In the genomic region with DNA sequence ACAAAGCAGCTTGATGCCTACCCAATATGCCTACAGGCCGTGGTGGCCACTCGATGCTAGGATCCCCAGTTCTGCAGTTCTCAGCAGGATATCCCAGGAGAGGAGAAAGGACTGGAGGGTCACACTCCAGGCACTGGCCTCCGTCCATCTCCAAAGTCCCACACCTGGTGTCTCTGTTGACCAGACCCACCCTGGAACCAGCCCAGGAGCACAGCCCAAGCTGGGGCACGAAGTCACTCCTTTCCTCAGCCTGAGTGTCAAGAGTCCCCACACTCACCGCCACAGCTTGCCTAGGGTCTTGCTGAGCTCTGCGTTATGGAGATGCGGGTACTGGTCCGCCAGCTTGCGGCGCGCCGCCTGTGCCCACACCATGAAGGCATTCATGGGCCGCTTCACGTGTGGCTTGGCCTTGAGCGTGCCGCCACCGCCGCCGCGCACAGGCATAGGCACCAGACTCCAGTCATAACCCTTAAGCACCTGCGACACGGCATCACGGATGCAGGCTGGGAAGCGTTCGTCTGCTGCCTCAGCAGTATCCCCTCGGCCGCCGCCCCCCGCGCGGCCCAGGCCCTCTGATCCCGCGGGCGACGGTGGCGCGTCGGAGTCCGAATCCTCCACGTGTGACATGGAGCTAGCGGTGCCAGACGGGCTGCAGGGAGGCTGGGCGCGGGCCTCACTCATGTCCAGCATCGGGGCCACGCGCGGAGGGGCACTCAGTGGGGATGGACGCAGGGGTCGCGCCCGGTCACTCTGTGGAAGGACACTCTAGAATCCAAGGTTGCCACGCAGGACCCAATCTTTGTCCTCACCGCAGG, we compare ENCODE assay signal across 9 mouse cellular contexts. TPM values are rescaled to one million over a fixed set of nuclear protein-coding genes. Genes with fewer than 3 reads are reported as not detected.
A peak's percentile ranks its signal among the peaks of the same experiment; 100 is the strongest.
DNase-seq lines count a peak whose midpoint lies in the region; ATAC-seq lines count a peak whose summit lies in the region.
"Had no signal": no experiment of that assay in that cellular context is flagged by ENCODE, and none has a peak within 500 bp of the region (broad histone marks: within the 10 kb centered on the region; RNA-seq: fewer than 3 reads in every experiment).

No protein-coding gene starts in this region.

- peak overlapping the region; percentile 50 for H3K4me3 ChIP-seq in hindbrain, embryonic 13.5 days
- peak overlapping the region; percentile 42 for H3K4me3 ChIP-seq in midbrain, embryonic 14.5 days (replicated peaks; ENCODE audit: low read depth, low read length)

- peak overlapping the region; percentile 76 for H3K9ac ChIP-seq in hindbrain, embryonic 13.5 days
- H3K9ac ChIP-seq in midbrain, embryonic 14.5 days (replicated peaks; ENCODE audit: low read length): peak overlapping the region; percentile 49

- 3% methylated on average over 54 of the region's 54 CpGs for WGBS in hindbrain, embryonic 13.5 days
- 2% methylated on average over 54 of the region's 54 CpGs for WGBS in midbrain, embryonic 14.5 days

- H3K36me3 ChIP-seq in hindbrain, embryonic 13.5 days: no peaks in the 10 kb centered on the region
- no peaks in the 10 kb centered on the region for H3K36me3 ChIP-seq in midbrain, embryonic 14.5 days (ENCODE audit: control insufficient read depth, insufficient read depth, low read length)
- H3K36me3 ChIP-seq: G1E had no signal

- DNase-seq in frontal cortex, postnatal 36 days (ENCODE audit: low spot score in 2 of 2): peak; percentile 34 to 42
- no peak for DNase-seq in frontal cortex, postnatal 14 days (ENCODE audit: low spot score in 2 of 2)
- peak; percentile 39 for DNase-seq in right cerebral cortex, postnatal 14 days
- no peak for DNase-seq in right cerebral cortex, postnatal 4 days
- peak; percentile 51 for DNase-seq in midbrain, embryonic 14.5 days
- no peak for DNase-seq in spleen, postnatal 14 days (ENCODE audit: low spot score in 2 of 2)
- DNase-seq in adrenal gland, postnatal 14 days: no peak

- peak overlapping the region; percentile 93 for H3K4me2 ChIP-seq in hindbrain, embryonic 13.5 days
- peak overlapping the region; percentile 87 for H3K4me2 ChIP-seq in midbrain, embryonic 14.5 days (ENCODE audit: low read length)

- H3K27ac ChIP-seq in hindbrain, embryonic 13.5 days: no peak overlapping the region
- H3K27ac ChIP-seq in midbrain, embryonic 14.5 days (replicated peaks; ENCODE audit: low read depth, low read length): no peak overlapping the region

- no peaks in the 10 kb centered on the region for H3K9me3 ChIP-seq in hindbrain, embryonic 13.5 days
- no peaks in the 10 kb centered on the region for H3K9me3 ChIP-seq in midbrain, embryonic 14.5 days (ENCODE audit: control insufficient read depth, low read length)
- H3K9me3 ChIP-seq: G1E had no signal

- H3K27me3 ChIP-seq in hindbrain, embryonic 13.5 days: peaks cover 56% of the 10 kb centered on the region
- H3K27me3 ChIP-seq in midbrain, embryonic 14.5 days (ENCODE audit: control insufficient read depth, insufficient read depth, low read length): peaks cover 40% of the 10 kb centered on the region

- peak; percentile 14 for ATAC-seq in hindbrain, embryonic 13.5 days (ENCODE audit: low FRiP score)
- peak; percentile 32; the same call in 1 of the 2 replicates for ATAC-seq in midbrain, embryonic 14.5 days (ENCODE audit: low FRiP score, low TSS enrichment)

- peaks cover 47% of the 10 kb centered on the region for H3K4me1 ChIP-seq in hindbrain, embryonic 13.5 days (replicated peaks)
- peaks cover 29% of the 10 kb centered on the region for H3K4me1 ChIP-seq in midbrain, embryonic 14.5 days (ENCODE audit: control insufficient read depth, insufficient read depth, low read length)

RNA-seq across cellular contexts. Expression of gene Sox8, which starts 0.4 kb away (rescaled TPM):
- 11.1 and 11.8 TPM in 2 replicates for polyA plus RNA-seq in hindbrain, embryonic 13.5 days (2015; fragmentation: Nextera tagmentation; extraction: Ambion mirVana)
- polyA plus RNA-seq in midbrain, embryonic 14.5 days (2014; fragmentation: Nextera tagmentation; extraction: Ambion mirVana): 8.0 and 13.5 TPM in 2 replicates
- total RNA-seq in adrenal gland, postnatal 14 days (2021): 1.4 and 1.6 TPM in 2 replicates
- polyA plus RNA-seq: G1E had no signal

RNA-seq across cellular contexts. Expression of gene Lmf1, which starts 8.8 kb away (rescaled TPM):
- polyA plus RNA-seq in hindbrain, embryonic 13.5 days (2015; fragmentation: Nextera tagmentation; extraction: Ambion mirVana): 22.6 and 24.0 TPM in 2 replicates
- 19.5 and 20.8 TPM in 2 replicates for polyA plus RNA-seq in midbrain, embryonic 14.5 days (2014; fragmentation: Nextera tagmentation; extraction: Ambion mirVana)
- 40.2 and 40.6 TPM in 2 replicates for total RNA-seq in adrenal gland, postnatal 14 days (2021)

Comparison
In these comparisons a context has a peak if more than half of its experiments do, and no peak if none do; other contexts are left out.
1. DNase-seq: peak in frontal cortex, postnatal 36 days (2 of 2), right cerebral cortex, postnatal 14 days (single experiment) and midbrain, embryonic 14.5 days (single experiment); none in frontal cortex, postnatal 14 days (0 of 2), right cerebral cortex, postnatal 4 days (single experiment), spleen, postnatal 14 days (0 of 2) and adrenal gland, postnatal 14 days (single experiment).